Mouse (Mus musculus) urinary bladder, postnatal 4 days (tissue): ENCODE data around the gene Miga1.

Experiments
- DNase-seq, 2 experiments: peaks; one replicate each; pipeline ENCODE4 v3.0.0; 2021 to 2022; ENCODE audit warnings: low spot score in 2 of 2

Miga1 gene

DNA sequence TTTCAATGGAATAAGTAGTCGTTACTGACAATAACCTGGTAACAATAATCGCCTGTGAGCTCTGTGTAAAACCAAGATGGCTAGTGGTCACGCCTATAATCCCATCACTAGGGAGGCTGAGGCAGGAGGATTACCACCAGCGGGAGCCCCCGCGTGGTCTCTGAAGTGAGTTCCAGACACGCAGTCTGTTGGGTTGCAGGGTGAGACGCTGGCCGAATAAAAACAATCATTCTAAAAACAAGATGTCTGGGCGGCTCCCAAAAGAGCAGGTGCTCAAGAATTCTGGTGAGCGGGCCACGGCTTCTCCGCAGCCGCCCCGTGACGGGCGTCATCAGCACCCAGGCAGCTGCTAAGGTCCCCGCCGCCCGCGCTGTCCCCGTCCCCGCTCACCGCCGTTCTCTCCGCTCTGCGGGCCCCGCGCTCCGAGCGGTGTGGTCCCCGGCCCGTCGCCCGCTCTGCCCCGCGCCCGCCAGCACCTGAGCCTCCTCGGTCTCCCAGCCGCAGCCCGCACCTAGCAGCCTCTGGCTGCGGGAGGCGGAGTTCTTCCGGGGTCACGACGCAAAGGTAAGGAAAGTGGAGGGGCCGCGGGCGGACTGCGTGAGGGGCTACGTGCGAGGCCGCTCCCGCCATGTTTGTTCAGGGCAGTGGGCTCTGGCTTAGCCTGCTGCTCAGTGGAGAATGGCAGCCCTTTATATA is at the start of gene Miga1:
Miga1 (minus strand) TSS at position 546 of the 696 bp plus-strand sequence.
- DNase-seq, result peak; percentile 63 to 71

DNA sequence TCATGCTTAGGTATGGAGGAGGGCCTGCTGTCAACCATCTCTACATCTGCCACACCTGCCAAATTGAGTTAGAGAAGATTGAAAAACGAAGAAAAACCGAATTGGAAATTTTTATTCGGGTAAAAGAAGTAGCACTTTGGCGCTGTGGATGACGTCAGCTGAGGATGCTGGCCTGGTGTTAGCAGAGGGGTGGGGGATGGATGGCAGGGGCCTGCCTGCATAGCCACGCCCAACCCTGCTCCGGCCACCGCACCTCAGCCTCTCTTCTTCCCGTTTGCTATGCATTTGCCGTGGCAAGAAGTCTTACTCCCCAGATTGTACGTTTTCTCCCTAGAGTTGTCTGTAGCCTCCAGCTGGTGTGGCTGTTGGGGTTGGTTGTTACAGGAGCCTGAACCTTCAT is 43.9 kb upstream of the Miga1 start:
- DNase-seq, result no peak

DNA sequence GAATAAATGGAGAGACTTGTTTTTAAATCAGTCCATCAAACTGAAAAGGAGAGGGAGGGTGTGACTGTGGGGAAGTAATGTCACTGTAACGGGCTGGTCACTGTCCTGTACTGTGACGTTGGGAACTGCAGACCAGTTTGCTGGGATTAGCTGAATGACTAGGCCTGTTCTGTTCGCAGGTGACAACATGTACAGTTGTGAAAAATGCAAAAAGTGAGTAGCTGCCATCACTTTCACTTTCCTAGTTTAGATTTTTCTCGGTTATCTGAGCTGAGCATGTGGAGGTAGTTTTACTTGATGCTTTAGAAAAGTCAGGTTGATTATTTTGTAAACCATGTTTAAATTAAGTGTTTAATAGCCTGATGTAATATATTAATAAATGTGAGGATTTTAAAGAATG is 35.9 kb upstream of the Miga1 start:
- DNase-seq, result no peak

GRCm38 (mm10) chr3:152364181-152364580 is 24.0 kb upstream of the Miga1 start:
- DNase-seq, result no peak

- no peak for DNase-seq
Measured at GRCm38 (mm10) chr3:152359151-152359550, 18.9 kb upstream of the Miga1 start.

GRCm38 (mm10) chr3:152356751-152357150 is 16.5 kb upstream of the Miga1 start:
- DNase-seq, result no peak

DNA sequence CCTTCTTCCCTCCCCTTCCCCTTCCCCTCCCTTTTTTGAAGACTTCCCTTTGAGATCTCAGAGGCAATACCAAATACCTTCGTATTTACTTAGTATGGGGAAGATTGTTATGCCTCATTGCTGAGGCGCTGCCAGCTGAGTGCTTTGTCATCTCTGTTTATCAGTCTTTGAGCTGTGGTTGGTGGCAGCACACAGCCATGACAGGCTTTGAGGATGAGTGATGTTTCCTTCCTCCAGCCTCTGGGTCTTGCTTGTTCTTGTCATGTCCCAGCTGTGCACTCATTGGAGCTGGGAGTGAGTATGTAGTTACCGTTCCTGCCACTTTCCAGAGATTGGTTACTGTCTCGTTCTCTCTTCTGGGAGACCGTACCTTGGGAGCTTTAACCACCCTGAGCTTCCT is 15.2 kb upstream of the Miga1 start:
- DNase-seq, result no peak

DNA sequence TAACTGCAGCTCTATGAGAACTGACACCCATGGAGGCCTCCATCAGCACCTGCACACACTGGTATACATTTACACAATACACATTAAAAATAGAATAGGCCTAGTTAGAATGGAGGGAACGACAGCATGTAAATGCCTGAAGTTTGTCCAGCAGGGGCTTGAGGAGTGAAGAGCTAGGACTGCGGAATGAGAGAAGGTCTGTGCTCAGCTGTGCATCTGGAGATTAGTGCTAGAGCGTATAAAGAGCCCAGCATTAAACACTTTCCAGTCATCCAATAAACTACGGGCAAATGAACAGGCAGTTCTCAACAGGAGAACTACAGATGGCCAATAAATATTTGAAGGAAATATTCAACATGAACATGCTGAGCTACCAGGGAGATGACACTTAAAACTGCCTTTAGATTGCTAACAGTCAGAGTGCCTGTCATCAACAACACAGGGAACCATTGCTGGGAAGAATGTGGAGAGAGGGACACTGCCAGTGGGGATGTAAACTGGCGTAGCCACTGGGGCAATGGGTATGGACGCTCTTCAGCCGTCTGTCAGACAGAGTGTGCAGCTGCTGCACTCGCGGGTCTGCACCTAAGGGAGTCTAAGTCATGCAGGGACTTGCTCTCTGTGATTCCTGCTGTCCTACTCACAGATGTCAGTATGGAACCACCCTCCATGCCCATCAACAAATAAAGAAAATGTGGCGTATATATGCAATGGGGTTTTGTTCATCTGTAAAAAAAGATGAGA is 13.4 kb upstream of the Miga1 start:
- DNase-seq, result no peak

DNA sequence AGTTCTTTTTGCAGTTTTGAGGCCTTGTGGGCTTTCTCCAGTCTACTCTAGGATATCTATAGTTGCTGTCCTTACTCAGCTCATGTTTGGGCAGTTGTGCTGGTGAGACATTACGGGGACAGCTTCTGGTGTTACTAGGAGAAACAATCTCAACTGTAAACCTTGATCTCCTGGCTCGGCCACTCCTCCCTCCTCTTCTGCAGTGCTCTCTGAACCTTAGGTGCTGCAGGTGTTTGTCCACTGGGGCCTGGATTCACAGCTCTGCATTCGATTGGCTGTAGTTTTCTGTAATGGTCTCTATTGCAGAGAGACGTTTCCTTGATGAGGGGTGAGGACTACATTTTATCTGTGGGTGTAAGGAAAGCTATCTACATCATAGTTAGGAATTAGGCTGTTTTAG is 12.1 kb upstream of the Miga1 start:
- DNase-seq, result no peak

- no peak for DNase-seq
Measured at GRCm38 (mm10) chr3:152350966-152351365, 10.8 kb upstream of the Miga1 start.

GRCm38 (mm10) chr3:152350431-152350830 is 10.2 kb upstream of the Miga1 start:
- DNase-seq, result no peak

DNA sequence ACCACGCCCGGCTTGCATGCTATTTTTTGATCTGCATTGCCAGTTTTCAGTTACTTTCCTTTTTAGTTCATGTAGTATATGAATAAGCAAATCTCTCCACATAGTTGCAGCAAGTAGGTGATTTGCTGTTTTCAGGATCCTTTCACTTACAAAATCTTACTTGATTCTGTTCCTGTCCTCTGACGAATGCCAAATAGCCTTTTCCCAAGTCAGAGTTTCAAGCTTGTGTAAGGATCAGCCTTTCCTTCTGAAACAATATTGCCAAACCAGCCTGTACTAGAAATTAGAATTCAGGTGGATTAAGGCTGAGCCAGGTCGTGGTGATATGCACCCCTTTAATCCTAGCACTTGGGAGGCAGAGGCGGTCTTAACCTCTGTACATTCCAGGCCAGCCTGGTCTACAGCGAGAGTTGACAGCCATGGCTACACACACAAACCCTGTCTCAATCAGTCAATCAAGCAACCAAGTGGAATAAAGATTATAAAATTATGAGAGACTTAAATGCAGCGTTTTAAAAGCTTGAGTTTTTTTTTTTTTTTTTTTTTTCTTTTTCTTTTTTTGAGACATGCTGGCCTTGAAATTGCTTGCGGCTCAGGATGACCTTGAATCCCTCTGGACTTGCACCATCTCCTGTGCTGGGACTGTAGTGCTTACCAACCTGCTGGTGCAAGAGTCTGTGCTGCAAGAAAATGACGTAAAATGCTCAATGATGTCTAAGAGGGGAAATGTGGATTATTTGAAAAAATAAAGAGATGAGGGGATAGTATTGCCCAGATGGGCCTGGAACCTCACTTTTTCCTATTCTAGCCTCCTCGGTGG is 8.0 kb upstream of the Miga1 start:
- DNase-seq, result no peak

GRCm38 (mm10) chr3:152347227-152347626 is 7.0 kb upstream of the Miga1 start:
- no peak for DNase-seq

GRCm38 (mm10) chr3:152346633-152347141 is 6.5 kb upstream of the Miga1 start:
- peak in 1 of 2 experiments; percentile 24 for DNase-seq

DNA sequence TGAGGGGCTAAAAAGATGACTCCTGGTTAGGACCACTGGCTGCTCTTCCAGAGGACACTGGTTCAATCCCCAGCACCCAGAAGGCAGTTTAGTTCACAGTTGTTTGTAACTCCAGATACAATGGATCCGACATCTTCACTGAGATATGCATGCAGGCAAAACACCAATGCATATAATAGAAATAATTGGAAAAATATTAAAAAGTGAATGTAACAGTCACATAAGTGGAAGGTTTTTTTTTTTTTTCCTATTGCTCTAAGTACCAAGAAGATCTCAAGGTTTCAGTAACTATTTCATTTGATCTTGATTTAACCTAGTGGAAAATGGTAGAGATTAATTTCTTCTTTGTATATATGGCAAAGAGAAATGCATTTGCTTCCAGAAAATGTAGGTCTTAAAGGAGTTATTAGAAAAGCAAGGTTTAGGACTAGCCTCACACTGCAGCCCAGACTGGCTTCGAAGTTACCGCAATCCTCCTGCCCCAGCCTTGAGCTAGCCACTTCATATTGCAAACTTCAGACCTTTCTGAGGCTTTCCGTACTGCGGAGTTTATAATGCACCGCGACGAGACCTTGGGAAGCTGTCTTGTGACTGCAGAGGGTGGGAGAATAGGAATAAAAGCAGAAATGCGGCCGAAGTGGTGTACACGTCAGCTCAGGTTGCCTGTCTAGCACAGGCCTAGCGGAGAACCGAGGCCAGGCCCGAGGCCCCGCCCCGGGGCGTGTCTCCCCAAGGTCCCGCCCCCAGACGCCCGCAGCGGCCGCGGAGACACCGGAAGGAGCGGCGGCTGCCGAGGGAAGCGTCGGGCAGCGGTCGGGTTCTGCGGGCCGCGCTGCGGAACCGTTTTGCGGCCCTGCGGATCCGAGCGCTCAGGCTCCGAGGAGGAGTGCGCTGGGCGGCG is 5.8 kb upstream of the Miga1 start, which contains the start of gene Usp33:
Usp33 (plus strand) TSS at position 747 of the 901 bp plus-strand sequence.
- peak; percentile 91 to 95 for DNase-seq

DNA sequence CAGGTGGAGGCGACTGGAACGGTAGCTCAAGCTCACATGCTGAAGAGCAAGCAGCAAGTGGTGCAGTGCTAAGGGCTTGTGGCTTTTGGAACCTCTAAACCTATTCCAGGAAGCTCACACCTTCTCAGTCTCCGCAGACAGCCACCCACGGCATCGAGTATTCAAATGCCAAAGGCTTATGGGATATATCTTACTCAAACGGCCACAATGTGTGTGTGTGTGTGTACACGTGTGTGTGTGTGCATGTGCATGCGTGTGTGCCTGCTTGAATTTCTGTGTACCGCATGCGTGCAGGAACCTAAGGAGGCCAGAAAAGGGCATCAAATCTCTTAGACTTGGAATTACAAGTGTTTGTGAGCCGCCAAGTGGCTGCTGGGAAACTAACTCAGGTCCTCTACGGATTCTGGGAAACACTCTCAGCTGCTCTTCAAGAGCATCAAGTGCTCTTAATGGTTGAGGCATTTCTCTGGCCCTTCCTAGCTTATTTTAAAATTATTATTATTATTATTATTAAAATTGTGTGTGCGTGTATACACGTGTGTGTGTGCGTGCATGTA is 2.8 kb upstream of the Miga1 start:
- DNase-seq, result no peak

GRCm38 (mm10) chr3:152336085-152336484 is 4.1 kb downstream of the Miga1 start:
- DNase-seq, result no peak

DNA sequence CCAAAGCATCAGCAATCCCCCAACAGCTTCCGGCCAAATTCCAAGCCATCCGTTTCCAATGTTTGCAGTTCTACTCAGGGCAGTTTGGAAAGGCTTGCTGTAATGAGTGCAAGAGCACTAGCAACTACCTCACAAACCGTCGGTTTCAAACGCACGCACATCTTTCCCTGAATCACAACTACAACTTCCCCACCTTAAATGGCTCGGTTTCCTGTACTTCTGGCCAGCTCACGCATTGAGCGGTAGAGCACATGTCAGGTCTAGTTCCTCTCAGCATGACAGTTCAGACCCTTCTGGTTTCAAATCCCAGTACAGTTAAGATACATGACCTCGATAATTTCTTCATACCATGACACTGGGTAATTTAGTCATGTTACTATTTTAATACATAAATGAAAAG is 6.6 kb downstream of the Miga1 start:
- DNase-seq, result no peak

GRCm38 (mm10) chr3:152332545-152333300 is 7.5 kb downstream of the Miga1 start:
- DNase-seq, result no peak

DNA sequence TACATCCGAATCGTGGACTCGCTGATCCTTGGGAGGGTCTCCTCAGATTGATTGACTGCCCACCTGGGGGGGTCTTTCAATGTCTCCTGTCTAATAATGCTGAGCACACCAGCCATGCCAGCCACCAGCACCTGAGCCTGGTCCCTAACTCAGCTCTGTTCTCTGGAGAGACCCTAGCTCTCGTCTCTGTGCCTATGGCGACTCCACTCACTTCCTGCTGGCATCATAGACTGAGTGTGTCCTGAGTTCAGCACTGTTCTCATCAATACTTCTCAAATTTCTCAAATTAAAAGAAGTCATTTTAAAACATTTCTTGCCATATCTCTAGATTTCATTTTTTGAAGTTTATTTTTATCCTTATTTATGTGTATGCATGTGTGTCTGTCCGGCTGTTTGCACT is 8.1 kb downstream of the Miga1 start:
- DNase-seq, result no peak
